Mouse (Mus musculus) lung, embryonic 16.5 days (tissue): ENCODE measurements around the gene Stard8. TPM values are rescaled to one million over a fixed set of nuclear protein-coding genes. Genes with fewer than 3 reads are reported as not detected.

Source experiments
- ATAC-seq: fragments of 200-750 bp; cut with Nextera tagmentation; 2 replicates; pipeline ENCODE4 v1.8.0; 2017; ENCODE audit warnings: low read depth, mild to moderate bottlenecking, moderate library complexity
- H3K27ac ChIP-seq: fragments of 300-500 bp; sonication (generic); 2 replicates; pipeline ENCODE4 v1.5.1; 2014; ENCODE audit warnings: mild to moderate bottlenecking, control low read depth, low read length
- H3K27me3 ChIP-seq: fragments of 300-500 bp; sonication (generic); 2 replicates; pipeline ENCODE4 v1.6.1; 2014; ENCODE audit warnings: low read depth, low read length, mixed read lengths; ENCODE audit not compliant: control insufficient read depth, insufficient read depth
- H3K36me3 ChIP-seq: fragments of 300-500 bp; sonication (generic); 2 replicates; pipeline ENCODE4 v1.6.1; 2014; ENCODE audit warnings: low read length; ENCODE audit not compliant: control insufficient read depth, insufficient read depth
- H3K4me1 ChIP-seq: fragments of 300-500 bp; sonication (generic); replicated peaks from 2 replicates; pipeline ENCODE4 v1.6.1; 2014; ENCODE audit warnings: low read length, mixed read lengths; ENCODE audit not compliant: control insufficient read depth, insufficient read depth
- H3K4me2 ChIP-seq: fragments of 300-500 bp; sonication (generic); 2 replicates; pipeline ENCODE4 v1.6.1; 2014; ENCODE audit warnings: low read depth, low read length, control low read depth
- H3K4me3 ChIP-seq: fragments of 300-500 bp; sonication (generic); 2 replicates; pipeline ENCODE4 v1.5.1; 2014; ENCODE audit warnings: mild to moderate bottlenecking, low read length, control low read depth
- H3K9ac ChIP-seq: fragments of 300-500 bp; sonication (generic); 2 replicates; pipeline ENCODE4 v1.6.1; 2014; ENCODE audit warnings: low read length, control low read depth
- H3K9me3 ChIP-seq: fragments of 300-500 bp; sonication (generic); 2 replicates; pipeline ENCODE4 v1.6.1; 2016; ENCODE audit warnings: low read length; ENCODE audit not compliant: control insufficient read depth
- WGBS: fragments of 180-500 bp; shearing (Covaris S2); extraction: QIAGEN DNeasy Blood & Tissue Kit; methylation state at CpG from one replicate; pipeline ENCODE4 v1.1.7; 2014; 5-methylcytosine and 5-hydroxymethylcytosine counted together
- polyA plus RNA-seq: library from polyadenylated mRNA; unstranded; fragments of >200 nt; fragmentation: Nextera tagmentation; extraction: Ambion mirVana; gene quantifications from 2 replicates; pipeline ENCODE4 v1.2.1, GENCODE M21; 2015

The Stard8 gene
- polyA plus RNA-seq, 1 experiment from 2014 or later = 19.2 TPM

GRCm38 (mm10) chrX:99010581-99010980 lies 7.5 kb downstream of the Stard8 start:
- Histone ChIP-seq H3K27ac (no peak overlapping the region), H3K4me2 (no peak overlapping the region), H3K9ac (no peak overlapping the region), H3K4me1 (no peaks in the 10 kb centered on the region; the same call in 1 of the 2 replicates), H3K27me3 (no peaks in the 10 kb centered on the region; the same call in 1 of the 2 replicates), H3K4me3 (no peak overlapping the region), H3K36me3 (no peaks in the 10 kb centered on the region), H3K9me3 (no peaks in the 10 kb centered on the region)
- WGBS = 81% methylated on average over 5 of the region's 5 CpGs
- no peak for ATAC-seq

GRCm38 (mm10) chrX:99011281-99011680 lies 8.2 kb downstream of the Stard8 start:
- no peak overlapping the region for H3K9ac ChIP-seq
- H3K9me3 ChIP-seq = no peaks in the 10 kb centered on the region
- no peak overlapping the region for H3K4me2 ChIP-seq
- 41% methylated on average over 3 of the region's 3 CpGs for WGBS
- H3K4me1 ChIP-seq = no peaks in the 10 kb centered on the region; the same call in 1 of the 2 replicates
- no peak overlapping the region for H3K27ac ChIP-seq
- H3K36me3 ChIP-seq = no peaks in the 10 kb centered on the region
- ATAC-seq = no peak
- no peaks in the 10 kb centered on the region; the same call in 1 of the 2 replicates for H3K27me3 ChIP-seq
- no peak overlapping the region for H3K4me3 ChIP-seq

DNA sequence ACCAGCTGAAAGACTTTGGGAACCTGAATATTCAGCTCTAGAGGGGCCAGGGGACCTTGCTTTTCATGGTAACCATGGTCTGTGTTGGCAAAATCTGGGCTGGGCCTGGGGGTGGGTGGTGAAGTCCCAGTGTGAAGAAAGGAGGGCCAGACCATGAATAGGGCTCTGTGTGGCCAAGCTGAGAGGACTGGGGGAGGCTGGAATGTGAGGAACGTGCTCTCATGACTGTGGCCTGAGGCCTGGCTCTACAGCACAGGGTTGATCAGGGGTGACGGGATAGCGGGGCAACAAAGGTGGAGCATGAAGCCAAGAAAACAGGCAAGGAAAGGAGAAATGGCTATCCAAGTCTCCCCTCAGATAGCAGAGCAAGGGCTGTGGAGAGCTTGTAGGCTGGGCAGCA lies 9.4 kb downstream of the Stard8 start:
- Histone ChIP-seq H3K4me2 (no peak overlapping the region), H3K4me1 (no peaks in the 10 kb centered on the region; the same call in 1 of the 2 replicates), H3K36me3 (no peaks in the 10 kb centered on the region), H3K27ac (no peak overlapping the region), H3K9ac (no peak overlapping the region), H3K27me3 (peaks cover 3% of the 10 kb centered on the region), H3K4me3 (no peak overlapping the region), H3K9me3 (no peaks in the 10 kb centered on the region)
- ATAC-seq = peak; percentile 65
- 55% methylated on average over 3 of the region's 3 CpGs for WGBS

GRCm38 (mm10) chrX:99015705-99016104 lies 12.7 kb downstream of the Stard8 start:
- Histone ChIP-seq H3K4me1 (no peaks in the 10 kb centered on the region), H3K4me2 (no peak overlapping the region), H3K27ac (no peak overlapping the region), H3K4me3 (no peak overlapping the region), H3K27me3 (peaks cover 3% of the 10 kb centered on the region; the same call in 1 of the 2 replicates), H3K36me3 (no peaks in the 10 kb centered on the region), H3K9me3 (no peaks in the 10 kb centered on the region), H3K9ac (no peak overlapping the region)
- ATAC-seq = no peak
- 60% methylated on average over 2 of the region's 2 CpGs for WGBS

GRCm38 (mm10) chrX:99016987-99017386 lies 13.9 kb downstream of the Stard8 start:
- Histone ChIP-seq H3K4me1 (no peaks in the 10 kb centered on the region), H3K9me3 (no peaks in the 10 kb centered on the region), H3K36me3 (no peaks in the 10 kb centered on the region), H3K27ac (no peak overlapping the region), H3K4me3 (no peak overlapping the region), H3K9ac (no peak overlapping the region), H3K4me2 (no peak overlapping the region), H3K27me3 (peaks cover 3% of the 10 kb centered on the region; the same call in 1 of the 2 replicates)
- 47% methylated on average over 8 of the region's 8 CpGs for WGBS
- no peak for ATAC-seq

- Histone ChIP-seq H3K4me2 (no peak overlapping the region), H3K4me1 (no peaks in the 10 kb centered on the region), H3K27ac (no peak overlapping the region), H3K9me3 (no peaks in the 10 kb centered on the region), H3K4me3 (no peak overlapping the region), H3K27me3 (peaks cover 3% of the 10 kb centered on the region), H3K9ac (no peak overlapping the region), H3K36me3 (no peaks in the 10 kb centered on the region)
- ATAC-seq = no peak
- 87% methylated on average over 6 of the region's 6 CpGs for WGBS
Measured at GRCm38 (mm10) chrX:99017874-99018273, 14.8 kb downstream of the Stard8 start.

- no peaks in the 10 kb centered on the region for H3K4me1 ChIP-seq
- no peak overlapping the region for H3K4me2 ChIP-seq
- WGBS = 80% methylated on average over 4 of the region's 4 CpGs
- H3K4me3 ChIP-seq = no peak overlapping the region
- H3K27ac ChIP-seq = no peak overlapping the region
- H3K9ac ChIP-seq = no peak overlapping the region
- H3K36me3 ChIP-seq = no peaks in the 10 kb centered on the region
- no peak for ATAC-seq
- peaks cover 3% of the 10 kb centered on the region for H3K27me3 ChIP-seq
- H3K9me3 ChIP-seq = no peaks in the 10 kb centered on the region
Measured at GRCm38 (mm10) chrX:99019303-99019702, 16.3 kb downstream of the Stard8 start.

- H3K4me3 ChIP-seq = no peak overlapping the region
- H3K9me3 ChIP-seq = no peaks in the 10 kb centered on the region
- no peak overlapping the region for H3K9ac ChIP-seq
- ATAC-seq = no peak
- H3K27ac ChIP-seq = no peak overlapping the region
- H3K27me3 ChIP-seq = peaks cover 3% of the 10 kb centered on the region
- H3K4me2 ChIP-seq = no peak overlapping the region
- 46% methylated on average over 4 of the region's 4 CpGs for WGBS
- no peaks in the 10 kb centered on the region for H3K4me1 ChIP-seq
- H3K36me3 ChIP-seq = no peaks in the 10 kb centered on the region
Measured at GRCm38 (mm10) chrX:99020215-99020614, 17.2 kb downstream of the Stard8 start.

DNA sequence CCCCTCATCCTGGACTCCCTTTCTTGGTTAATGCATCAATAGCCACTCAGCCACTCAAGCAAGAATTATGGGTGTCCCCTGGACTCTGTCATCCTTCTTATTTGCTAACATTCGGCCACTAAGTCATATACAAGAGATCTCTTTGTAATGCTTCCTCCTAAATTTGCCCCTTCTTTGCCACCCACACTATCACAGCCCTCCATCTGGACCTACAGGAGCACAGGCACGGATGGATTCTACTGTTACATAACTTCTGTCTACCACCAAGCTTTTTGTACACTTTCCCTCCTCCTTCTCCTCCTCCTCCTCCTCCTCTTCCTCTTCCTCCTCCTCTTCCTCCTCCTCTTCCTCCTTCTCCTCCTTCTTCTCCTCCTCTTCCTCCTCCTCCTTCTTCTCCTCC lies 18.5 kb downstream of the Stard8 start:
- Histone ChIP-seq H3K4me1 (no peaks in the 10 kb centered on the region), H3K9ac (no peak overlapping the region), H3K9me3 (no peaks in the 10 kb centered on the region), H3K36me3 (no peaks in the 10 kb centered on the region), H3K27ac (no peak overlapping the region), H3K27me3 (peaks cover 3% of the 10 kb centered on the region), H3K4me2 (no peak overlapping the region), H3K4me3 (no peak overlapping the region)
- WGBS = 67% methylated on average over 2 of the region's 2 CpGs
- no peak for ATAC-seq

- H3K9ac ChIP-seq = no peak overlapping the region
- no peak overlapping the region for H3K27ac ChIP-seq
- 67% methylated on average over 1 of the region's 1 CpGs for WGBS
- H3K36me3 ChIP-seq = no peaks in the 10 kb centered on the region
- no peak overlapping the region for H3K4me3 ChIP-seq
- H3K9me3 ChIP-seq = no peaks in the 10 kb centered on the region
- no peak for ATAC-seq
- no peaks in the 10 kb centered on the region; the same call in none of the 2 replicates for H3K27me3 ChIP-seq
- peaks cover 3% of the 10 kb centered on the region; the same call in 1 of the 2 replicates for H3K4me1 ChIP-seq
- H3K4me2 ChIP-seq = no peak overlapping the region
Measured at GRCm38 (mm10) chrX:99023951-99024350, 20.9 kb downstream of the Stard8 start.
